Mouse (Mus musculus): ENCODE measurements around the gene Foxp4. TPM values are rescaled to one million over a fixed set of nuclear protein-coding genes. Genes with fewer than 3 reads are reported as not detected.

Gene Foxp4
- polyA plus RNA-seq, 1 experiment from 2014 or later: 9.5 TPM

DNA sequence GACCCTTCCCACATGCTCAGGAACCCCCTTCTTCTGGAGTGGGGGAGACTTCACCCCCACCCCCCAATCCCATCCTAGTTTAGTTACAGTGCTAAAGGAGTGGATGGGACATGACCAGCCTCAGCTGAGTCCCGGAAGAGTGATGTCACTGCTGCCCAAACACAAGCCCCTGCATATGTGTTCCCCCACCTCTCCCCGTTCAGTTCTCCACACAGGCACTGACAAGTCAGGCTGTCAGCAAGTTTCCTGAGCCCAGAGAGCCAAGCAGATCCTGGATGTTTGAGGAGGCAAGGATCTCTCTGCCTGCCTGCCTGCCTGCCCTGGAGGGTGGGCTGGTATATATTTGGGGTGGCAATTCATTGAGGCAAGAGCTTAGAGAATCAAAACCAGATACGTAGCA lies 45.2 kb downstream of the Foxp4 start:
- WGBS: 44% methylated on average over 3 of the region's 3 CpGs
- Histone ChIP-seq H3K4me2 (ENCODE audit: low read length) (no peak overlapping the region), H3K9me3 (replicated peaks; ENCODE audit: low read length) (no peaks in the 10 kb centered on the region), H3K4me1 (replicated peaks; ENCODE audit: insufficient read depth, low read length) (peaks cover 9% of the 10 kb centered on the region; the same call in 1 of the 2 replicates), H3K36me3 (ENCODE audit: insufficient read depth, low read length) (peaks cover 13% of the 10 kb centered on the region; the same call in 1 of the 2 replicates), H3K27me3 (ENCODE audit: insufficient read depth, low read length) (no peaks in the 10 kb centered on the region), H3K4me3 (replicated peaks; ENCODE audit: low read depth, low read length) (no peak overlapping the region), H3K9ac (ENCODE audit: low read depth, low read length) (no peak overlapping the region), H3K27ac (no peak overlapping the region)
- ATAC-seq (replicated peaks; ENCODE audit: low FRiP score, low read depth) (no peak), DNase-seq (ENCODE audit: low spot score) (no peak)
- TF ChIP-seq CTCF (IDR thresholded peaks at IDR 0.05; ENCODE audit: low read depth): no peak

DNA sequence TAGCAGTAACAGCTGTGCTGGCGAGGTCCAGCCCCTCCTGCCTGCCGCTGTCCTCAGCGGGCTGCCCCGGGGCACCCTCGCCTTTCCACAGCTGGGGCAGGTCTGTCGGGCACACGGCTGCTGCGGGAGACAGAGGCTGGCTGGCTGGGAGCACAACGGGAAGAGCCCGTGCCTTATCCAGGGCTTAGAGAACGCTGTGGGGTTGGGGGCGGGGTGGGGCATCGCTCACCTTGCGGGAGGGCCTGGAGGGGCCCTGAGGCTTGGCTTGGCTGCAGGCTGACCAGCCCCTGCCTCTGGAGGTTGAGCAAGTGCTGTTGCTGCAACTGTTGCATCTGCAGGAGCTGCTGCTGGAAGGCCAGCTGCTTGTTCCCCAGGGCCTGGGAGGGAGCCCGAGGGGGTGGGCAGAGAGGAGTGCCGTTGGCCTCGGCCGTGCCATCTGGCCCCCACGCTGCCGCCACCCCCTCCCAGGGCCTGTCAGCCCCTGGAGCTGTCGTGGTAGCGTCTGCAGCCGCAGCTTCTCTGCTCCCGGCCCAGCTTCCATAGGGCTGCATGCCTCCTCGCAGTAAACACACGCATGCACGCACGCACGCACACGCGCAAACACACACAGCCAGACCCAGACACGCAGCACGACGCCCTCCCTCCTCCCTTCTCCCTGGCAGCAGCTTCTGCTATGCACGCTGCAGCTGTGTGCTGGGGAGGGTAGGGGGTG lies 45.9 kb downstream of the Foxp4 start:
- TF ChIP-seq CTCF (IDR thresholded peaks at IDR 0.05; ENCODE audit: low read depth): no peak
- ATAC-seq (replicated peaks; ENCODE audit: low FRiP score, low read depth): no peak; the same call in 1 of the 2 replicates

DNA sequence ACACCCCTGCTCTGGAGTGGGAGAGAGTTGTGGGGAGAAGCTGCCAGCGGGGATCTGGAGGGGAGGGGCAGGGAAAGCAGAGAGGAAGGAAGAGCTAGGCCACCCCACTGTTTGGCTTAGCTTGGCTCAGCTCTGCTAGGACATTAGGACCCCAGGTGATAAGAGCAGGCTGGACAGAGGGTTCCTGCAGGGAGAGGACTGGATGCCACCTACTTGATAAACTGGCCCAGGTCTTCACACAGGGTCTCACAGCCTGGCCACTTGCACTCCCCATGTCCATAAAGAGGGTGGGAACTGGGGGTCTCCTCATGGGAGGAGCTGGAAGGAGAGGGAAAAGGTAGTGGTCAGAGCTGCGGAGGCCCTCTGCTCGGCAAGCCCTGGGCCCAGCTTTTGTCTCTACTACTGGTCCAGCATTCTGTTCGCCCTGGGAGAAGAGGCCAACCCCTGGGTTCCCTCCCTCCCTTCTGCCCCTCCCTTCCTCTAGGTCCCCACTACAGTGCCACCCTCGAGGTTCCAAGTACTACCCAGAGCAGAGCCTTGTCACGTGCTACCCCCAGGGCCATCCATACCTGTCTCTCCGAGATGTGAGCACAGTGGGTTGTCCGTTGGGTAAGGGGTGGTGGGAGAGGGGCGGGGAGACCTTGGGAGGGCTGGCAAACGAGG lies 46.6 kb downstream of the Foxp4 start:
- ATAC-seq (replicated peaks; ENCODE audit: low FRiP score, low read depth) (no peak; the same call in 1 of the 2 replicates), DNase-seq (ENCODE audit: low spot score) (no peak)
- H3K4me1 ChIP-seq (replicated peaks; ENCODE audit: insufficient read depth, low read length): peaks cover 9% of the 10 kb centered on the region; the same call in 1 of the 2 replicates
- no peaks in the 10 kb centered on the region for H3K9me3 ChIP-seq (replicated peaks; ENCODE audit: low read length)
- H3K4me3 ChIP-seq (replicated peaks; ENCODE audit: low read depth, low read length): no peak overlapping the region
- H3K9ac ChIP-seq (ENCODE audit: low read depth, low read length): no peak overlapping the region
- H3K27me3 ChIP-seq (ENCODE audit: insufficient read depth, low read length): no peaks in the 10 kb centered on the region
- TF ChIP-seq CTCF (IDR thresholded peaks at IDR 0.05; ENCODE audit: low read depth): no peak
- 54% methylated on average over 9 of the region's 10 CpGs for WGBS
- H3K4me2 ChIP-seq (ENCODE audit: low read length): no peak overlapping the region
- H3K27ac ChIP-seq: no peak overlapping the region
- H3K36me3 ChIP-seq (ENCODE audit: insufficient read depth, low read length): peaks cover 8% of the 10 kb centered on the region; the same call in 1 of the 2 replicates

More for the DNA sequence above, 45.9 kb downstream of the Foxp4 start:
- H3K9me3 ChIP-seq (replicated peaks; ENCODE audit: low read length): no peaks in the 10 kb centered on the region
- H3K27ac ChIP-seq: no peak overlapping the region
- no peak overlapping the region for H3K9ac ChIP-seq (ENCODE audit: low read depth, low read length)
- WGBS: 36% methylated on average over 35 of the region's 35 CpGs
- peaks cover 8% of the 10 kb centered on the region; the same call in 1 of the 2 replicates for H3K36me3 ChIP-seq (ENCODE audit: insufficient read depth, low read length)
- H3K4me3 ChIP-seq (replicated peaks; ENCODE audit: low read depth, low read length): no peak overlapping the region
- DNase-seq (ENCODE audit: low spot score): peak; percentile 24
- H3K27me3 ChIP-seq (ENCODE audit: insufficient read depth, low read length): no peaks in the 10 kb centered on the region
- peaks cover 9% of the 10 kb centered on the region; the same call in 1 of the 2 replicates for H3K4me1 ChIP-seq (replicated peaks; ENCODE audit: insufficient read depth, low read length)
- H3K4me2 ChIP-seq (ENCODE audit: low read length): no peak overlapping the region

DNA sequence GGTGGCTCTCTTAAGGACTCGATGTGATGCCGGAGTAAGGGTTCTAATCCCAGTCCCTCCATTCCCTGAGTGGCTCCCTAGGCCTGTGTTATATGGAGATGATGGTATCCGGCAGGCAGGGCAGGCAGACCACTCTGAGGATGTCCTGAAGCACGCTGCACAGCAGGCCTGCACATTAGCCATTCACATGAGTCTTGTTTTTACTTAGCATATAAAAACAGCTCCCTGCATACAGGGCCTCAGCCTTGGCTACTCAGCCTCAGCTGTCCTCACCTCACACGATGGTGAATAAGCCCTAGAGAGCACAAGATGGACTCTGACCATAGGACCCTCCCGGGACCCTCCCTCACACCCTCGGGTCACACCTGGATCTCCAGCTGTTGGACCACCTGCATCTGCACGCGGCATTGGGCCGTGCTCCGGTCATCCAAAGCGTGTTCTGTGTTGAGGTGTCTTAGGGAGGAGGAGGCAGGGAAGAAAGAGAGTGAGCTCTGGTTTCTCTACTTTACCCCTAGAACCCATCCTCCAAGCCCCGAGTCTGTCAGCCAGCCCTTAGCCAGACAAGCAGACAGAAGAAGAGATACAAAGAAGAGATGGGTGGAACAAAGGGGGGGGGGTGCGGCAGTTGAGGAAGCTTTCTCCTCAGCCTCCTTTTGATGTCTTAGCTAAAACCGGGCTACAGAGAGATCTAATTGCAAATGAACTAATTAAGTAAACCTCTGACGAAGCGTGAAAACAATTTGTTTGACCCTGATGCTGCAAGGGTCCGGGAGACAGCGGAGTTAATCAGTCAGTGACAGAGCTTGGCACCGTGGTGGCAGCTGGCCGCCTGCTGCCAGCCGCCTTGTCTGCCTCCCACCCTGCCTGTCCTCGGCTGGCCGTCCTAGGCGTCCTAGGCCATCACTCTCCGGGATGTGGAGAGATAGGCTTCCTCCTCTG lies 47.4 kb downstream of the Foxp4 start:
- Histone ChIP-seq H3K4me1 (replicated peaks; ENCODE audit: insufficient read depth, low read length) (peaks cover 9% of the 10 kb centered on the region; the same call in 1 of the 2 replicates), H3K4me2 (ENCODE audit: low read length) (no peak overlapping the region), H3K4me3 (replicated peaks; ENCODE audit: low read depth, low read length) (no peak overlapping the region), H3K27me3 (ENCODE audit: insufficient read depth, low read length) (no peaks in the 10 kb centered on the region), H3K36me3 (ENCODE audit: insufficient read depth, low read length) (peaks cover 8% of the 10 kb centered on the region; the same call in 1 of the 2 replicates), H3K9ac (ENCODE audit: low read depth, low read length) (no peak overlapping the region), H3K9me3 (replicated peaks; ENCODE audit: low read length) (no peaks in the 10 kb centered on the region), H3K27ac (no peak overlapping the region)
- no peak for TF ChIP-seq CTCF (IDR thresholded peaks at IDR 0.05; ENCODE audit: low read depth)
- 42% methylated on average over 26 of the region's 26 CpGs for WGBS
- DNase-seq (ENCODE audit: low spot score) (peak; percentile 33), ATAC-seq (replicated peaks; ENCODE audit: low FRiP score, low read depth) (no peak; the same call in 1 of the 2 replicates)

DNA sequence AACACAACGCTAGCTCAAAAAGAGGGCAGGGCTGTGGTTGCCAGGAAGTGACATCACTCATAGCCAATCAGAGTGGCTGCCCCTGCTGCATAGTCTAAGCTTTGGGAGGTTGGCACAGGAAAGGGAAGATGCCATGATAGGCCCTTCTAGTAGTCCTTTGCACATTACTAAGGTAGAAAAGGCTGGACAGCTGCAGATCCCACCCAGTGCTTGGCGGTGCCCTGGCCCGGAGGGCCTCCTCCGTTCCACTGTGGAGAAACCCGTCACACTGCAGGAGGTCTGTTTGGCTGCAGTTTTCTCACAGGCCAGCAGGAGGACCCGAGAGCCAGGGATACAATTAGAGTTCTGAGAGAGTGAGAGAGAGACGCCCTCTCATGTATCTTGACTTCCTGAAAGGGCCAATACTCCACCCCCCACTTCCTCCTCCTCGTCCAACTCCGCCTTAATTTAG lies 51.1 kb downstream of the Foxp4 start:
- H3K36me3 ChIP-seq (ENCODE audit: insufficient read depth, low read length): peaks cover 16% of the 10 kb centered on the region; the same call in 1 of the 2 replicates
- no peaks in the 10 kb centered on the region for H3K27me3 ChIP-seq (ENCODE audit: insufficient read depth, low read length)
- no peaks in the 10 kb centered on the region for H3K9me3 ChIP-seq (replicated peaks; ENCODE audit: low read length)
- no peak overlapping the region for H3K9ac ChIP-seq (ENCODE audit: low read depth, low read length)
- peaks cover under 1% of the 10 kb centered on the region; the same call in 1 of the 2 replicates for H3K4me1 ChIP-seq (replicated peaks; ENCODE audit: insufficient read depth, low read length)
- DNase-seq (ENCODE audit: low spot score): peak; percentile 93
- no peak overlapping the region for H3K4me3 ChIP-seq (replicated peaks; ENCODE audit: low read depth, low read length)
- WGBS: 8% methylated on average over 9 of the region's 9 CpGs
- H3K27ac ChIP-seq: no peak overlapping the region
- peak; percentile 57 for ATAC-seq (replicated peaks; ENCODE audit: low FRiP score, low read depth)
- TF ChIP-seq CTCF (IDR thresholded peaks at IDR 0.05; ENCODE audit: low read depth): peak; percentile 87
- peak overlapping the region; percentile 25; the same call in 1 of the 2 replicates for H3K4me2 ChIP-seq (ENCODE audit: low read length)
